Comparison of ENCODE assay signal across 22 mouse cellular contexts in genomic region chr3:88415668-88416067, GRCm38 (mm10). TPM values are rescaled to one million over a fixed set of nuclear protein-coding genes. Genes with fewer than 3 reads are reported as not detected.
DNase-seq lines count a peak whose midpoint lies in the region; ATAC-seq and TF ChIP-seq lines count a peak whose summit lies in the region.
"Had no signal": no experiment of that assay in that cellular context is flagged by ENCODE, and none has a peak within 500 bp of the region (broad histone marks: within the 10 kb centered on the region; RNA-seq: fewer than 3 reads in every experiment).

No protein-coding gene starts in this region.

- no peak for TF ChIP-seq CTCF in stomach, postnatal 0 days (IDR thresholded peaks at IDR 0.05; ENCODE audit: low read depth)

- no peak for DNase-seq in heart, adult 18-20 months
- DNase-seq in stomach, postnatal 0 days (ENCODE audit: low spot score) = peak; percentile 32
- no peak for DNase-seq in B cell, adult 2 months
- DNase-seq: adrenal gland, postnatal 36 days; cerebellum, postnatal 14 days; forebrain, postnatal 0 days; heart, adult 11 months; heart, postnatal 10 days; kidney, adult 9 months; layer of hippocampus, postnatal 36 days; lung, embryonic 14.5 days; lung, postnatal 4 days; thymus, postnatal 36 days had no signal

- 46% methylated on average over 4 of the region's 4 CpGs for WGBS in heart, embryonic 13.5 days
- WGBS in liver, embryonic 12.5 days (ENCODE audit: insufficient replicate concordance) = 67% methylated on average over 4 of the region's 4 CpGs
- WGBS in stomach, postnatal 0 days = 53% methylated on average over 4 of the region's 4 CpGs

- peak overlapping the region; percentile 37; the same call in 1 of the 2 replicates for H3K9ac ChIP-seq in heart, embryonic 13.5 days
- H3K9ac ChIP-seq in liver, embryonic 12.5 days = peak overlapping the region; percentile 22
- peak overlapping the region; percentile 35 for H3K9ac ChIP-seq in stomach, postnatal 0 days (ENCODE audit: low read length)
- H3K9ac ChIP-seq: forebrain, postnatal 0 days; lung, embryonic 14.5 days had no signal

- H3K4me1 ChIP-seq in heart, embryonic 13.5 days = peaks cover 13% of the 10 kb centered on the region
- peaks cover 16% of the 10 kb centered on the region for H3K4me1 ChIP-seq in brown adipose tissue, adult 24 weeks (ENCODE audit: control insufficient read depth, insufficient read depth, insufficient read length, low read length)
- H3K4me1 ChIP-seq in liver, embryonic 12.5 days = peaks cover 74% of the 10 kb centered on the region
- no peaks in the 10 kb centered on the region for H3K4me1 ChIP-seq in stomach, postnatal 0 days (replicated peaks; ENCODE audit: control insufficient read depth, insufficient read depth)

- H3K9me3 ChIP-seq in heart, embryonic 13.5 days = no peaks in the 10 kb centered on the region
- no peaks in the 10 kb centered on the region for H3K9me3 ChIP-seq in liver, embryonic 12.5 days (replicated peaks)
- H3K9me3 ChIP-seq in stomach, postnatal 0 days (ENCODE audit: control insufficient read depth, low read length) = no peaks in the 10 kb centered on the region
- H3K9me3 ChIP-seq: limb, embryonic 10.5 days; midbrain, embryonic 10.5 days had no signal

- no peak for TF ChIP-seq EP300 in stomach, postnatal 0 days (optimal IDR thresholded peaks at IDR 0.05)

- no peaks in the 10 kb centered on the region for H3K27me3 ChIP-seq in heart, embryonic 13.5 days (replicated peaks)
- H3K27me3 ChIP-seq in liver, embryonic 12.5 days (replicated peaks) = no peaks in the 10 kb centered on the region
- H3K27me3 ChIP-seq in stomach, postnatal 0 days (ENCODE audit: control insufficient read depth, insufficient read depth, low read length) = no peaks in the 10 kb centered on the region

- H3K4me3 ChIP-seq in heart, embryonic 13.5 days = no peak overlapping the region
- H3K4me3 ChIP-seq in brown adipose tissue, adult 24 weeks (ENCODE audit: insufficient read depth, low read depth, low read length) = no peak overlapping the region
- no peak overlapping the region for H3K4me3 ChIP-seq in liver, embryonic 12.5 days
- no peak overlapping the region for H3K4me3 ChIP-seq in stomach, postnatal 0 days (ENCODE audit: low read depth, low read length)
- H3K4me3 ChIP-seq: limb, embryonic 10.5 days; midbrain, embryonic 10.5 days had no signal

- no peak overlapping the region for H3K27ac ChIP-seq in heart, embryonic 13.5 days (replicated peaks)
- H3K27ac ChIP-seq in brown adipose tissue, adult 24 weeks (replicated peaks; ENCODE audit: low read depth, low read length) = peak overlapping the region; percentile 38; the same call in 1 of the 2 replicates
- H3K27ac ChIP-seq in liver, embryonic 12.5 days = peak overlapping the region; percentile 32; the same call in 1 of the 2 replicates
- peak overlapping the region; percentile 35; the same call in 1 of the 2 replicates for H3K27ac ChIP-seq in stomach, postnatal 0 days (replicated peaks)
- H3K27ac ChIP-seq: limb, embryonic 10.5 days; midbrain, embryonic 10.5 days had no signal

- no peak overlapping the region for H3K4me2 ChIP-seq in heart, embryonic 13.5 days
- no peak overlapping the region; the same call in 1 of the 2 replicates for H3K4me2 ChIP-seq in liver, embryonic 12.5 days
- H3K4me2 ChIP-seq in stomach, postnatal 0 days (replicated peaks; ENCODE audit: low read depth) = no peak overlapping the region
- H3K4me2 ChIP-seq: lung, embryonic 14.5 days had no signal

- peaks cover 95% of the 10 kb centered on the region for H3K36me3 ChIP-seq in heart, embryonic 13.5 days
- peaks cover 97% of the 10 kb centered on the region for H3K36me3 ChIP-seq in liver, embryonic 12.5 days
- H3K36me3 ChIP-seq in stomach, postnatal 0 days (ENCODE audit: control insufficient read depth, insufficient read depth, low read length) = peaks cover 18% of the 10 kb centered on the region

- no peak for ATAC-seq in heart, embryonic 13.5 days (ENCODE audit: extremely low read depth, insufficient number of reproducible peaks, low FRiP score, low TSS enrichment)
- peak; percentile 18; the same call in 1 of the 2 replicates for ATAC-seq in liver, embryonic 12.5 days
- ATAC-seq in stomach, postnatal 0 days (ENCODE audit: low FRiP score, low TSS enrichment) = peak; percentile 78
- no peak for ATAC-seq in inflammation-experienced regulatory T-cells, adult 6 months
- ATAC-seq: forebrain, postnatal 0 days; hindbrain, embryonic 16.5 days had no signal

RNA-seq across cellular contexts. Expression of gene Pmf1, which starts 5.5 kb away (rescaled TPM):
- polyA plus RNA-seq in heart, embryonic 13.5 days (2015; fragmentation: Nextera tagmentation; extraction: Ambion mirVana) = 110 and 112 TPM in 2 replicates
- total RNA-seq in heart, adult 18-20 months (2021) = 10 to 100 TPM; 16.8 to 18.3 TPM
- polyA plus RNA-seq in brown adipose tissue, adult 24 weeks (2012; ENCODE audit: insufficient read depth, insufficient read length, missing spikeins) = 25.1 and 30.8 TPM in 2 replicates
- 104 and 115 TPM in 2 replicates for polyA plus RNA-seq in liver, embryonic 12.5 days (2016; fragmentation: Nextera tagmentation; extraction: Ambion mirVana)
- 55.6 and 58.1 TPM in 2 replicates for polyA plus RNA-seq in stomach, postnatal 0 days (2015; fragmentation: Nextera tagmentation; extraction: Ambion mirVana)
- 100 to 1,000 TPM in 1 of 3 experiments, 10 to 100 TPM in 2; 46.3 to 105 (median 50.5) TPM for polyA plus RNA-seq in inflammation-experienced regulatory T-cells, adult 6 months (2017; shearing (Covaris generic))

RNA-seq across cellular contexts. Expression of gene Slc25a44, which starts 9.3 kb away (rescaled TPM):
- 12.0 and 12.5 TPM in 2 replicates for polyA plus RNA-seq in heart, embryonic 13.5 days (2015; fragmentation: Nextera tagmentation; extraction: Ambion mirVana)
- 10 to 100 TPM; 12.3 to 14.2 TPM for total RNA-seq in heart, adult 18-20 months (2021)
- polyA plus RNA-seq in brown adipose tissue, adult 24 weeks (2012; ENCODE audit: insufficient read depth, insufficient read length, missing spikeins) = 71.0 and 78.1 TPM in 2 replicates
- polyA plus RNA-seq in liver, embryonic 12.5 days (2016; fragmentation: Nextera tagmentation; extraction: Ambion mirVana) = 14.0 and 14.9 TPM in 2 replicates
- polyA plus RNA-seq in stomach, postnatal 0 days (2015; fragmentation: Nextera tagmentation; extraction: Ambion mirVana) = 9.7 and 9.8 TPM in 2 replicates
- polyA plus RNA-seq in inflammation-experienced regulatory T-cells, adult 6 months (2017; shearing (Covaris generic)) = 10 to 100 TPM; 11.2 to 14.6 (median 14.4) TPM

RNA-seq across cellular contexts. Expression of gene Bglap, which starts 31.4 kb away (rescaled TPM):
- not detected in 2 replicates for polyA plus RNA-seq in heart, embryonic 13.5 days (2015; fragmentation: Nextera tagmentation; extraction: Ambion mirVana)
- not detected for total RNA-seq in heart, adult 18-20 months (2021)
- polyA plus RNA-seq in brown adipose tissue, adult 24 weeks (2012; ENCODE audit: insufficient read depth, insufficient read length, missing spikeins) = not detected in 2 replicates
- not detected in 2 replicates for polyA plus RNA-seq in liver, embryonic 12.5 days (2016; fragmentation: Nextera tagmentation; extraction: Ambion mirVana)
- 0.64 TPM in 1 of 2 replicates, not detected in the other for polyA plus RNA-seq in stomach, postnatal 0 days (2015; fragmentation: Nextera tagmentation; extraction: Ambion mirVana)
- not detected for polyA plus RNA-seq in inflammation-experienced regulatory T-cells, adult 6 months (2017; shearing (Covaris generic))
- total RNA-seq: gastrocnemius, adult 8-10 months; heart, postnatal 10 days; layer of hippocampus, postnatal 36 days had no signal
- polyA plus RNA-seq: forebrain, postnatal 0 days; hindbrain, embryonic 16.5 days; limb, embryonic 10.5 days; lung, embryonic 14.5 days; midbrain, embryonic 10.5 days; neural tube, embryonic 11.5 days had no signal

RNA-seq across cellular contexts. Expression of gene Bglap2, which starts 37.2 kb away (rescaled TPM):
- not detected in 2 replicates for polyA plus RNA-seq in heart, embryonic 13.5 days (2015; fragmentation: Nextera tagmentation; extraction: Ambion mirVana)
- not detected for total RNA-seq in heart, adult 18-20 months (2021)
- not detected in 2 replicates for polyA plus RNA-seq in brown adipose tissue, adult 24 weeks (2012; ENCODE audit: insufficient read depth, insufficient read length, missing spikeins)
- polyA plus RNA-seq in liver, embryonic 12.5 days (2016; fragmentation: Nextera tagmentation; extraction: Ambion mirVana) = not detected in 2 replicates
- polyA plus RNA-seq in stomach, postnatal 0 days (2015; fragmentation: Nextera tagmentation; extraction: Ambion mirVana) = 20.1 and 24.9 TPM in 2 replicates
- not detected for polyA plus RNA-seq in inflammation-experienced regulatory T-cells, adult 6 months (2017; shearing (Covaris generic))
- total RNA-seq: adrenal gland, postnatal 36 days; gastrocnemius, adult 8-10 months; heart, postnatal 10 days; layer of hippocampus, postnatal 36 days had no signal
- polyA plus RNA-seq: forebrain, postnatal 0 days; hindbrain, embryonic 16.5 days; limb, embryonic 10.5 days; lung, embryonic 14.5 days; midbrain, embryonic 10.5 days; neural tube, embryonic 11.5 days had no signal

RNA-seq across cellular contexts. Expression of gene Bglap3, which starts 43.1 kb away (rescaled TPM):
- not detected in 2 replicates for polyA plus RNA-seq in heart, embryonic 13.5 days (2015; fragmentation: Nextera tagmentation; extraction: Ambion mirVana)
- total RNA-seq in heart, adult 18-20 months (2021) = not detected
- polyA plus RNA-seq in brown adipose tissue, adult 24 weeks (2012; ENCODE audit: insufficient read depth, insufficient read length, missing spikeins) = not detected in 2 replicates
- polyA plus RNA-seq in liver, embryonic 12.5 days (2016; fragmentation: Nextera tagmentation; extraction: Ambion mirVana) = 0.11 and 0.13 TPM in 2 replicates
- 199 and 225 TPM in 2 replicates for polyA plus RNA-seq in stomach, postnatal 0 days (2015; fragmentation: Nextera tagmentation; extraction: Ambion mirVana)
- polyA plus RNA-seq in inflammation-experienced regulatory T-cells, adult 6 months (2017; shearing (Covaris generic)) = not detected
- total RNA-seq: forebrain, postnatal 0 days; gastrocnemius, adult 8-10 months; heart, postnatal 10 days had no signal
- polyA plus RNA-seq: forebrain, postnatal 0 days had no signal

Comparison
In these comparisons a context has a peak if more than half of its experiments do, and no peak if none do; other contexts are left out.
1. ATAC-seq: peak in liver, embryonic 12.5 days (single experiment) and stomach, postnatal 0 days (single experiment); none in heart, embryonic 13.5 days (single experiment) and inflammation-experienced regulatory T-cells, adult 6 months (single experiment).
2. Peak in every context shown above with its lines, with median percentiles within 50 percentile points of each other: H3K9ac ChIP-seq.